ENCODE assay signal across 32 mouse cellular contexts in the genomic region with DNA sequence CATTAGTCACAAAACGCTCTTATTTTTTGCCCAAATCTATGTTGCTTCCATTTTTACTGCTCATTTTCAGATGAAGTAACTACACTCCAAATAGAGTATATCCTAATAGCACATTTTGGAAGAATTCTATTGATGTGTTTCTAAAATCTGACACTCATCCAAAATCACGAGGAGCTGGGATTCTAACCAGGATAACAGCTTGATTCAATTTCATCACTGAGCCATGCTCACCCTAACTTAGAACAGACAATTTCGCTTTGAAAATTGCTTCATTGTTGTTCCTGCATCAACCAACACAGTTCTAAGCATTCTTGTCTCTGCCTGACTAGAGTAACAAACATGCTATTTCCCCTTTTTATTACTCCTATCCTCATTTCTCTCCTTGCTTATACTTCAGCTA. TPM values are rescaled to one million over a fixed set of nuclear protein-coding genes. Genes with fewer than 3 reads are reported as not detected.
"Had no signal": no experiment of that assay in that cellular context is flagged by ENCODE, and none has a peak within 500 bp of the region (broad histone marks: within the 10 kb centered on the region; RNA-seq: fewer than 3 reads in every experiment).

No protein-coding gene starts in this region.

- H3K4me3 ChIP-seq: limb, embryonic 12.5 days; limb, embryonic 15.5 days; midbrain, embryonic 12.5 days; midbrain, embryonic 15.5 days; myocyte; neural tube, embryonic 13.5 days had no signal

- H3K9me3 ChIP-seq: limb, embryonic 12.5 days; limb, embryonic 15.5 days; midbrain, embryonic 12.5 days; midbrain, embryonic 15.5 days; neural tube, embryonic 13.5 days had no signal

- H3K4me2 ChIP-seq: limb, embryonic 12.5 days; limb, embryonic 15.5 days; liver, embryonic 11.5 days; lung, embryonic 14.5 days; midbrain, embryonic 12.5 days; midbrain, embryonic 15.5 days; neural tube, embryonic 13.5 days had no signal

- H3K27me3 ChIP-seq: limb, embryonic 12.5 days; limb, embryonic 15.5 days; midbrain, embryonic 12.5 days; midbrain, embryonic 15.5 days; neural tube, embryonic 13.5 days had no signal

- ATAC-seq: inflammation-experienced regulatory T-cells, adult 6 months; intestine, embryonic 16.5 days; liver, postnatal 0 days; lung, postnatal 0 days; midbrain, embryonic 15.5 days had no signal

- H3K4me1 ChIP-seq: limb, embryonic 12.5 days; limb, embryonic 15.5 days; midbrain, embryonic 12.5 days; midbrain, embryonic 15.5 days; neural tube, embryonic 13.5 days had no signal

- H3K27ac ChIP-seq: limb, embryonic 12.5 days; limb, embryonic 15.5 days; liver, embryonic 14.5 days; midbrain, embryonic 12.5 days; midbrain, embryonic 15.5 days; neural tube, embryonic 13.5 days had no signal

- DNase-seq: kidney, adult 18-20 months; kidney, adult 9 months; kidney, postnatal 14 days; kidney, postnatal 4 days; left cerebral cortex, postnatal 4 days; liver, postnatal 0 days; lung, embryonic 14.5 days; lung, postnatal 4 days; retina, postnatal 1 day; right cerebral cortex, postnatal 25 days; spleen, adult 18-20 months; thymus, postnatal 36 days had no signal

- H3K36me3 ChIP-seq: limb, embryonic 12.5 days; limb, embryonic 15.5 days; midbrain, embryonic 12.5 days; midbrain, embryonic 15.5 days; neural tube, embryonic 13.5 days had no signal

- H3K9ac ChIP-seq: limb, embryonic 12.5 days; limb, embryonic 15.5 days; liver, embryonic 14.5 days; liver, postnatal 0 days; lung, embryonic 14.5 days; midbrain, embryonic 12.5 days; midbrain, embryonic 15.5 days; neural tube, embryonic 13.5 days had no signal

RNA-seq across cellular contexts. Expression of gene Cldn16, which starts 44.3 kb away (rescaled TPM):
- total RNA-seq: left cerebral cortex, adult 8-10 months; left cerebral cortex, postnatal 14 days; left cerebral cortex, postnatal 4 days; megakaryocyte progenitor cell, adult 5-6 weeks; megakaryocyte-erythroid progenitor cell, adult 5-6 weeks; monocyte, adult 5-6 weeks; neutrophil, adult 5-6 weeks had no signal
- polyA plus RNA-seq: inflammation-experienced regulatory T-cells, adult 6 months; intestine, embryonic 16.5 days; limb, embryonic 15.5 days; liver, embryonic 11.5 days; liver, embryonic 14.5 days; liver, postnatal 0 days; lung, embryonic 14.5 days; lung, postnatal 0 days; midbrain, embryonic 12.5 days; midbrain, embryonic 15.5 days; myocyte; neural tube, embryonic 13.5 days; stomach, embryonic 16.5 days; thymus, postnatal 0 days; urinary bladder, adult 2 months had no signal

RNA-seq across cellular contexts. Expression of gene Cldn1, which starts 47.0 kb away (rescaled TPM):
- total RNA-seq: megakaryocyte-erythroid progenitor cell, adult 5-6 weeks; monocyte, adult 5-6 weeks had no signal
- polyA plus RNA-seq: inflammation-experienced regulatory T-cells, adult 6 months had no signal
